8 mouse cellular contexts compared by ENCODE assay signal in genomic region chr2:165368496-165368895, GRCm38 (mm10). TPM values are rescaled to one million over a fixed set of nuclear protein-coding genes. Genes with fewer than 3 reads are reported as not detected.
A peak's percentile ranks its signal among the peaks of the same experiment; 100 is the strongest.
DNase-seq lines count a peak whose midpoint lies in the region; ATAC-seq and TF ChIP-seq lines count a peak whose summit lies in the region.

TSS of gene Zfp663 (minus strand) at chr2:165368729.

- no peaks in the 10 kb centered on the region for H3K36me3 ChIP-seq in heart, embryonic 16.5 days (ENCODE audit: control insufficient read depth, insufficient read depth)
- H3K36me3 ChIP-seq in hindbrain, embryonic 16.5 days (ENCODE audit: control insufficient read depth, insufficient read depth, low read length): no peaks in the 10 kb centered on the region
- H3K36me3 ChIP-seq in midbrain, postnatal 0 days (ENCODE audit: insufficient read depth, low read length): no peaks in the 10 kb centered on the region

- H3K9me3 ChIP-seq in heart, embryonic 16.5 days (replicated peaks; ENCODE audit: control insufficient read depth, low read length): no peaks in the 10 kb centered on the region
- no peaks in the 10 kb centered on the region for H3K9me3 ChIP-seq in hindbrain, embryonic 16.5 days (ENCODE audit: control insufficient read depth, low read length)
- no peaks in the 10 kb centered on the region for H3K9me3 ChIP-seq in midbrain, postnatal 0 days (ENCODE audit: low read length)

- peak within 1 kb of the TSS; percentile 25 for H3K4me2 ChIP-seq in heart, embryonic 16.5 days (ENCODE audit: low read depth, low read length)
- peak within 1 kb of the TSS; percentile 86 for H3K4me2 ChIP-seq in hindbrain, embryonic 16.5 days (ENCODE audit: low read length)
- peak within 1 kb of the TSS; percentile 72 for H3K4me2 ChIP-seq in midbrain, postnatal 0 days (ENCODE audit: low read depth, low read length, poor library complexity, severe bottlenecking)

- DNase-seq in heart, adult 8-10 months (ENCODE audit: low spot score): no peak
- peak; percentile 89 for DNase-seq in embryo, embryonic 10 days (ENCODE audit: low spot score)
- DNase-seq in midbrain, postnatal 0 days (ENCODE audit: low spot score): peak; percentile 65
- DNase-seq in thymus, postnatal 10 days (ENCODE audit: low spot score in 2 of 2): no peak
- DNase-seq in left cerebral cortex, postnatal 36 days (ENCODE audit: low spot score in 2 of 2): no peak
- no peak for DNase-seq in adrenal gland, postnatal 14 days

- intact Hi-C loops in left cerebral cortex, postnatal 36 days (cut with DNase I): no loop called here

- peak within 1 kb of the TSS; percentile 5 for H3K4me3 ChIP-seq in heart, embryonic 16.5 days (ENCODE audit: low read length)
- H3K4me3 ChIP-seq in hindbrain, embryonic 16.5 days (ENCODE audit: low read length): peak within 1 kb of the TSS; percentile 50
- H3K4me3 ChIP-seq in midbrain, postnatal 0 days (ENCODE audit: low read depth, low read length): peak within 1 kb of the TSS; percentile 48

- no peak within 1 kb of the TSS for H3K27ac ChIP-seq in heart, embryonic 16.5 days (ENCODE audit: low read length)
- peak within 1 kb of the TSS; percentile 76 for H3K27ac ChIP-seq in hindbrain, embryonic 16.5 days (ENCODE audit: low read depth, low read length)
- H3K27ac ChIP-seq in midbrain, postnatal 0 days (ENCODE audit: low read depth, low read length): peak within 1 kb of the TSS; percentile 68

- no peak for ATAC-seq in heart, embryonic 16.5 days (replicated peaks; ENCODE audit: extremely low read depth, insufficient read depth, low FRiP score)
- ATAC-seq in hindbrain, embryonic 16.5 days: peak; percentile 41
- 0 out of 2 replicates have a peak, but pooled peaks have one; percentile 35 for ATAC-seq in midbrain, postnatal 0 days (ENCODE audit: low FRiP score)

- peaks cover 9% of the 10 kb centered on the region; the same call in 1 of the 2 replicates for H3K4me1 ChIP-seq in heart, embryonic 16.5 days (ENCODE audit: control insufficient read depth, insufficient read depth, low read length)
- H3K4me1 ChIP-seq in hindbrain, embryonic 16.5 days (ENCODE audit: control insufficient read depth, insufficient read depth, low read depth, low read length): peaks cover 5% of the 10 kb centered on the region
- 0 out of 2 replicates have a peak, but pooled peaks cover 5% of the 10 kb centered on the region for H3K4me1 ChIP-seq in midbrain, postnatal 0 days (ENCODE audit: insufficient read depth, low read length)

- no peak within 1 kb of the TSS for H3K9ac ChIP-seq in heart, embryonic 16.5 days (ENCODE audit: low read length)
- peak within 1 kb of the TSS; percentile 76 for H3K9ac ChIP-seq in hindbrain, embryonic 16.5 days (ENCODE audit: low read depth, low read length)
- peak within 1 kb of the TSS; percentile 61 for H3K9ac ChIP-seq in midbrain, postnatal 0 days (replicated peaks; ENCODE audit: low read length, poor library complexity, severe bottlenecking)

- H3K27me3 ChIP-seq in heart, embryonic 16.5 days (ENCODE audit: control insufficient read depth, insufficient read depth, low read length): peaks cover 29% of the 10 kb centered on the region
- no peaks in the 10 kb centered on the region for H3K27me3 ChIP-seq in hindbrain, embryonic 16.5 days (replicated peaks; ENCODE audit: control insufficient read depth, insufficient read depth, low read length)
- no peaks in the 10 kb centered on the region for H3K27me3 ChIP-seq in midbrain, postnatal 0 days (ENCODE audit: insufficient read depth, low read length)

- TF ChIP-seq CTCF in midbrain, postnatal 0 days (IDR thresholded peaks at IDR 0.05): no peak

- 2% methylated on average over 27 of the region's 27 CpGs for WGBS in heart, embryonic 16.5 days
- whole genome bisulfite sequencing in hindbrain, embryonic 16.5 days: 0% methylated on average over 27 of the region's 27 CpGs
- under 1% methylated on average over 27 of the region's 27 CpGs for WGBS in midbrain, postnatal 0 days

RNA-seq across cellular contexts. Expression of gene Zfp663, which starts in this region (rescaled TPM):
- polyA plus RNA-seq in heart, embryonic 16.5 days (2015; fragmentation: Nextera tagmentation; extraction: Ambion mirVana): 0.29 and 0.34 TPM in 2 replicates
- total RNA-seq in heart, adult 8-10 months (2022): not detected
- 4.5 and 5.5 TPM in 2 replicates for polyA plus RNA-seq in hindbrain, embryonic 16.5 days (2015; fragmentation: Nextera tagmentation; extraction: Ambion mirVana)
- total RNA-seq in midbrain, postnatal 0 days (2014; rRNA removed): 4.8 and 10.2 TPM in 2 replicates
- polyA plus RNA-seq in midbrain, postnatal 0 days (2015; fragmentation: Nextera tagmentation; extraction: Ambion mirVana): 3.8 and 4.3 TPM in 2 replicates
- not detected for total RNA-seq in left cerebral cortex, postnatal 36 days (2021)
- total RNA-seq in adrenal gland, postnatal 14 days (2021): not detected in 2 replicates

Comparison
In these comparisons a context has a peak if more than half of its experiments do, and no peak if none do; other contexts are left out.
1. H3K4me2 ChIP-seq: peak in every context shown above with its lines; median percentile 86 in hindbrain, embryonic 16.5 days; 72 in midbrain, postnatal 0 days; 25 in heart, embryonic 16.5 days.
2. DNase-seq: peak in embryo, embryonic 10 days (single experiment) and midbrain, postnatal 0 days (single experiment); none in heart, adult 8-10 months (single experiment), thymus, postnatal 10 days (0 of 2), left cerebral cortex, postnatal 36 days (0 of 2) and adrenal gland, postnatal 14 days (single experiment).
3. Peak in every context shown above with its lines, with median percentiles within 50 percentile points of each other: H3K4me3 ChIP-seq.